In the genomic region with DNA sequence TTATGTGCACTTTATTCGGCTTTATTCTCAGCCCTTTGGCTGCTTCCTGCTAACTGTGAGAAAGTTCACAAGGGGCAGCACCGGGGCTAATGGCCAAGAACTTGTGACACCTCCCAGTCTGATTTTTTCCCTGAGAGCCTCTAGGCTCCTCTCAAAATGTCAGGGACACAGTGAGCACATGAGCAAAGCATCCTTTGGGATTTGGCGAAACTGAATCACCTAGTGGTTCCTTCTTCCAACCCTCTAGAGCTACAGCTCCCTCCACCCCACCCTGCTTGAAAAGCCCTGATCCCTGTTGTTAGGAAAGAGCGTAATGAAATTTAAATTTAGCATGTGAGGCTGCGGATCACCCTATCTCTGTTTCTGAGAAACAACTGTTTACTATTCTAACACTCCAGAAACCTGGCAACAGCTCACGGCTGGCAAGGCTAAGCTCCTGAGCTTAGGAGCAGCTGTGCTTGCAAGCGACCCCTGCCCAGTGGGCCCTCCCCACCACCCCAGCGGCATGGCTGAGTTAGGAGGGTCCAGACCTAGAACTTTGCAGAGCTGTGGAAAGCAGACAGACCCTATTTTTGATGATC, we compare ENCODE assay signal across 10 mouse cellular contexts. TPM values are rescaled to one million over a fixed set of nuclear protein-coding genes. Genes with fewer than 3 reads are reported as not detected.
DNase-seq lines count a peak whose midpoint lies in the region; ATAC-seq and TF ChIP-seq lines count a peak whose summit lies in the region.
"Had no signal": no experiment of that assay in that cellular context is flagged by ENCODE, and none has a peak within 500 bp of the region (broad histone marks: within the 10 kb centered on the region; RNA-seq: fewer than 3 reads in every experiment).

No protein-coding gene starts in this region.

- H3K27ac ChIP-seq in lung, embryonic 14.5 days (ENCODE audit: low read depth), result no peak overlapping the region
- peak overlapping the region; percentile 5; the same call in 1 of the 2 replicates for H3K27ac ChIP-seq in embryonic facial prominence, embryonic 15.5 days (replicated peaks)
- H3K27ac ChIP-seq in heart, embryonic 13.5 days (replicated peaks), result peak overlapping the region; percentile 95
- H3K27ac ChIP-seq in hindbrain, embryonic 10.5 days, result no peak overlapping the region
- H3K27ac ChIP-seq: midbrain, embryonic 12.5 days; stomach, embryonic 15.5 days had no signal

- WGBS in lung, embryonic 14.5 days, result 39% methylated on average over 8 of the region's 8 CpGs
- 50% methylated on average over 8 of the region's 8 CpGs for WGBS in embryonic facial prominence, embryonic 15.5 days
- 20% methylated on average over 8 of the region's 8 CpGs for WGBS in heart, embryonic 13.5 days
- 61% methylated on average over 8 of the region's 8 CpGs for WGBS in hindbrain, embryonic 10.5 days

- H3K4me3 ChIP-seq in lung, embryonic 14.5 days (ENCODE audit: low read depth, low read length), result no peak overlapping the region
- no peak overlapping the region for H3K4me3 ChIP-seq in embryonic facial prominence, embryonic 15.5 days (replicated peaks)
- H3K4me3 ChIP-seq in heart, embryonic 13.5 days, result peak overlapping the region; percentile 16; the same call in 1 of the 2 replicates
- H3K4me3 ChIP-seq in hindbrain, embryonic 10.5 days, result no peak overlapping the region
- H3K4me3 ChIP-seq: midbrain, embryonic 12.5 days; stomach, embryonic 15.5 days had no signal

- no peaks in the 10 kb centered on the region for H3K9me3 ChIP-seq in lung, embryonic 14.5 days (ENCODE audit: low read depth, low read length)
- no peaks in the 10 kb centered on the region for H3K9me3 ChIP-seq in embryonic facial prominence, embryonic 15.5 days (replicated peaks)
- H3K9me3 ChIP-seq in heart, embryonic 13.5 days, result no peaks in the 10 kb centered on the region
- H3K9me3 ChIP-seq in hindbrain, embryonic 10.5 days, result no peaks in the 10 kb centered on the region
- H3K9me3 ChIP-seq: midbrain, embryonic 12.5 days; stomach, embryonic 15.5 days had no signal

- no peak for ATAC-seq in lung, embryonic 14.5 days (ENCODE audit: insufficient read depth)
- ATAC-seq in embryonic facial prominence, embryonic 15.5 days (ENCODE audit: insufficient number of reproducible peaks, low FRiP score, low TSS enrichment, low read depth), result peak; percentile 72; the same call in 1 of the 2 replicates
- ATAC-seq in heart, embryonic 13.5 days (ENCODE audit: extremely low read depth, insufficient number of reproducible peaks, low FRiP score, low TSS enrichment), result peak; percentile 34; the same call in 1 of the 2 replicates
- no peak for ATAC-seq in cerebellum, adult (ENCODE audit: insufficient number of reproducible peaks, low FRiP score, low TSS enrichment)

- peak; percentile 3 for DNase-seq in lung, embryonic 14.5 days
- no peak for DNase-seq in lung, postnatal 25 days (ENCODE audit: low spot score)
- DNase-seq in lung, postnatal 36 days, result peak; percentile 4
- no peak for DNase-seq in cerebellum, postnatal 36 days
- DNase-seq in hindbrain, embryonic 10.5 days (ENCODE audit: low spot score), result no peak

- no peak for TF ChIP-seq CTCF in lung, embryonic 14.5 days (IDR thresholded peaks at IDR 0.05; ENCODE audit: low read depth)

- no peaks in the 10 kb centered on the region for H3K27me3 ChIP-seq in lung, embryonic 14.5 days (ENCODE audit: insufficient read depth, low read length)
- no peaks in the 10 kb centered on the region for H3K27me3 ChIP-seq in embryonic facial prominence, embryonic 15.5 days
- H3K27me3 ChIP-seq in heart, embryonic 13.5 days (replicated peaks), result no peaks in the 10 kb centered on the region
- H3K27me3 ChIP-seq in hindbrain, embryonic 10.5 days (ENCODE audit: insufficient read depth, poor library complexity, severe bottlenecking), result no peaks in the 10 kb centered on the region
- H3K27me3 ChIP-seq: midbrain, embryonic 12.5 days; stomach, embryonic 15.5 days had no signal

- no peaks in the 10 kb centered on the region for H3K4me1 ChIP-seq in lung, embryonic 14.5 days (ENCODE audit: insufficient read depth)
- no peaks in the 10 kb centered on the region for H3K4me1 ChIP-seq in embryonic facial prominence, embryonic 15.5 days
- H3K4me1 ChIP-seq in heart, embryonic 13.5 days, result peaks cover 31% of the 10 kb centered on the region
- no peaks in the 10 kb centered on the region for H3K4me1 ChIP-seq in hindbrain, embryonic 10.5 days (replicated peaks)
- H3K4me1 ChIP-seq: midbrain, embryonic 12.5 days; stomach, embryonic 15.5 days had no signal

- H3K4me2 ChIP-seq in lung, embryonic 14.5 days, result no peak overlapping the region
- no peak overlapping the region for H3K4me2 ChIP-seq in embryonic facial prominence, embryonic 15.5 days (replicated peaks)
- H3K4me2 ChIP-seq in heart, embryonic 13.5 days, result peak overlapping the region; percentile 61
- H3K4me2 ChIP-seq: midbrain, embryonic 12.5 days; stomach, embryonic 15.5 days had no signal

- H3K9ac ChIP-seq in lung, embryonic 14.5 days, result no peak overlapping the region
- H3K9ac ChIP-seq in embryonic facial prominence, embryonic 15.5 days, result no peak overlapping the region
- H3K9ac ChIP-seq in heart, embryonic 13.5 days, result peak overlapping the region; percentile 60
- H3K9ac ChIP-seq: midbrain, embryonic 12.5 days; stomach, embryonic 15.5 days had no signal

- no peaks in the 10 kb centered on the region for H3K36me3 ChIP-seq in lung, embryonic 14.5 days (ENCODE audit: insufficient read depth)
- no peaks in the 10 kb centered on the region for H3K36me3 ChIP-seq in embryonic facial prominence, embryonic 15.5 days
- no peaks in the 10 kb centered on the region for H3K36me3 ChIP-seq in heart, embryonic 13.5 days
- H3K36me3 ChIP-seq in hindbrain, embryonic 10.5 days, result no peaks in the 10 kb centered on the region
- H3K36me3 ChIP-seq: midbrain, embryonic 12.5 days; stomach, embryonic 15.5 days had no signal

RNA-seq across cellular contexts. Expression of gene Heatr1, which starts 25.7 kb away (rescaled TPM):
- polyA plus RNA-seq in lung, embryonic 14.5 days (2014; fragmentation: Nextera tagmentation; extraction: Ambion mirVana), result 31.3 and 36.2 TPM in 2 replicates
- polyA plus RNA-seq in embryonic facial prominence, embryonic 15.5 days (2015; fragmentation: Nextera tagmentation; extraction: Ambion mirVana), result 14.4 and 15.7 TPM in 2 replicates
- polyA plus RNA-seq in heart, embryonic 13.5 days (2015; fragmentation: Nextera tagmentation; extraction: Ambion mirVana), result 8.8 and 10.1 TPM in 2 replicates
- 27.8 and 35.3 TPM in 2 replicates for polyA plus RNA-seq in hindbrain, embryonic 10.5 days (2016; fragmentation: Nextera tagmentation; extraction: Ambion mirVana)

RNA-seq across cellular contexts. Expression of gene Actn2, which starts 28.6 kb away (rescaled TPM):
- 0.57 and 10.2 TPM in 2 replicates for polyA plus RNA-seq in lung, embryonic 14.5 days (2014; fragmentation: Nextera tagmentation; extraction: Ambion mirVana)
- polyA plus RNA-seq in embryonic facial prominence, embryonic 15.5 days (2015; fragmentation: Nextera tagmentation; extraction: Ambion mirVana), result 199 and 264 TPM in 2 replicates
- 1,324 and 1,364 TPM in 2 replicates for polyA plus RNA-seq in heart, embryonic 13.5 days (2015; fragmentation: Nextera tagmentation; extraction: Ambion mirVana)
- polyA plus RNA-seq in hindbrain, embryonic 10.5 days (2016; fragmentation: Nextera tagmentation; extraction: Ambion mirVana), result 0.93 and 1.9 TPM in 2 replicates

Comparison
In these comparisons a context has a peak if more than half of its experiments do, and no peak if none do; other contexts are left out.
1. DNase-seq: peak in lung, embryonic 14.5 days (single experiment) and lung, postnatal 36 days (single experiment); none in lung, postnatal 25 days (single experiment), cerebellum, postnatal 36 days (0 of 2) and hindbrain, embryonic 10.5 days (single experiment).
2. ATAC-seq: peak in embryonic facial prominence, embryonic 15.5 days (single experiment) and heart, embryonic 13.5 days (single experiment); none in lung, embryonic 14.5 days (single experiment) and cerebellum, adult (single experiment).
3. H3K27ac ChIP-seq: peak in embryonic facial prominence, embryonic 15.5 days (single experiment) and heart, embryonic 13.5 days (single experiment); none in lung, embryonic 14.5 days (single experiment) and hindbrain, embryonic 10.5 days (single experiment).
4. RNA of gene Actn2, which starts 28.6 kb away (polyA plus RNA-seq): 1,324 to 1,364 TPM in heart, embryonic 13.5 days and 199 to 264 TPM in embryonic facial prominence, embryonic 15.5 days; 0.93 to 1.9 TPM in hindbrain, embryonic 10.5 days and 0.57 to 10.2 TPM in lung, embryonic 14.5 days; every median in the first group is over 10 times any median in the second.